Mouse (Mus musculus): ENCODE data around the gene Tomm34.

GRCm38 (mm10) chr2:164032973-164033372 lies 38.0 kb downstream of the Tomm34 start:
- no peak for TF ChIP-seq EP300 (IDR thresholded peaks at IDR 0.05; ENCODE audit: low read length)
- peak in 1 of 2 experiments; percentile 13; a peak in 1 of 4 replicates for TF ChIP-seq CTCF (conservative IDR thresholded peaks at IDR 0.05 in 1 of 2, IDR thresholded peaks at IDR 0.05 in 1 of 2; ENCODE audit: low read depth in 2 of 2, low read length in 2 of 2)
- TF ChIP-seq POLR2A (IDR thresholded peaks at IDR 0.05; ENCODE audit: low read depth, low read length), result no peak
- no peak for TF ChIP-seq USF2 (conservative IDR thresholded peaks at IDR 0.05; ENCODE audit: low read depth, low read length)
- no peak for TF ChIP-seq SIN3A (IDR thresholded peaks at IDR 0.05; ENCODE audit: low read length)
